Mouse (Mus musculus) kidney, postnatal 4 days (tissue): ENCODE data around the gene Dqx1.

Source experiments
- DNase-seq, 2 experiments: peaks; one replicate each; pipeline ENCODE4 v3.0.0; 2021; ENCODE audit warnings: mixed read lengths in 2 of 2

The Dqx1 gene

GRCm38 (mm10) chr6:83057790-83058189, at the start of gene Dqx1:
Gene Dqx1, plus strand, starts transcription at chr6:83057844.
- peak; percentile 50 to 73 for DNase-seq

DNA sequence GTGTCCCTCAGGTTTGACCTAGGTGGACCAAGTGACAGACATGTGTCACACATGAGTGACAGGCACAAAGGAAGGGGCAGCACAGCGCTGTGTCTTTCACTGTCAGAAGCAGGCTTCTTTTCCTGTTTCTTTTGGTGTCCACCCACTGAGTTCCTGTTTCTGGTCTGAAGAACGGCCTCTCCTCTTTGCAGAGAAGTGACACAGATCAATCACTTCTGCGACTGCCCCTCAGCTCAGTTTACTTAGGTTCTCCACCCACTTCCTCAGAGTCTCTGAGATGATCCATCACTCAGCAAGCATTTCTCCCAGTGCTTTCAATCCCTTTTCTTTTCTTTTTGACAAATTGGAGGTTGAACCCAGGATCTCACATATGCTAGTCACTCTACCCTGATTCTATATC, 49.0 kb upstream of the Dqx1 start:
- no peak for DNase-seq

DNA sequence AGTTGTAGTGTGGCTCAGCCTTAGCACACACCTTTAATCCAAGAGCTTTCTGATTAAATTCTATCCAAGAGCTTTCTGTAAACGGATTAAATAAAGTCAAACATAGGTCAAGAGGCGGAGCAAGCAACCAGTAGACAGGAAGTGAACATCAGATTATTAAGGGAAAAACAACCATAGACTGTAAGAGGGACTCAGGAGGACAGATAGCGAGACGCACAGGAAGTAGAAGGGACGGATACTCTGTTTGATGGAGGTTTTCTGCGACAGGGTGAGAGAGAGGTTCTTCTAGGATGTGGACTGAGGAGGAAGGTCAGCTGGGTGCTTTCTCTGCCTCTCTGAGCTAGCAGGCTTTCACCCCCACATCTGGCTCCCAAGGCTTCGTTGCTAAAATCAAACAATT, 47.6 kb upstream of the Dqx1 start:
- DNase-seq = no peak

- no peak for DNase-seq
Measured at GRCm38 (mm10) chr6:83011255-83011654, 46.4 kb upstream of the Dqx1 start.

GRCm38 (mm10) chr6:83011756-83012155, 45.9 kb upstream of the Dqx1 start:
- no peak for DNase-seq

DNA sequence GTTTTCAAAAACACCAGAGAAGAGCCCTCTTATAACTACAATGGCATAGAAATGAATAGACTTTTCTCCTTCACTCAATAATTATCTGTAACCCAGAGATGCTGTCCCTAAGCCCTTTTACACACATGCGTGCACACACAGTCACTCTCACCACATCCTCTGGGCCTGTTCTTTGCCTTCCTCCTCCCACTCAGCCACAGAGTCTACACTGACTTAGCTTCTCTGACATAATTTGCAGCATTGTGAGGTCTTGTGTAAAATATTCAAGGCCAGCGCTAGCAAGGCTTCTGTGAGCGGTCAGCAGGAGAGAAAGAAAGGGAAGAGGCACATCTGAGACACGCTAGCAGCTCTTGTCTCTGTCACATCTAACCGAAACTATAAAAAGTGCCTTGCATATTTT, 44.2 kb upstream of the Dqx1 start:
- no peak for DNase-seq

DNA sequence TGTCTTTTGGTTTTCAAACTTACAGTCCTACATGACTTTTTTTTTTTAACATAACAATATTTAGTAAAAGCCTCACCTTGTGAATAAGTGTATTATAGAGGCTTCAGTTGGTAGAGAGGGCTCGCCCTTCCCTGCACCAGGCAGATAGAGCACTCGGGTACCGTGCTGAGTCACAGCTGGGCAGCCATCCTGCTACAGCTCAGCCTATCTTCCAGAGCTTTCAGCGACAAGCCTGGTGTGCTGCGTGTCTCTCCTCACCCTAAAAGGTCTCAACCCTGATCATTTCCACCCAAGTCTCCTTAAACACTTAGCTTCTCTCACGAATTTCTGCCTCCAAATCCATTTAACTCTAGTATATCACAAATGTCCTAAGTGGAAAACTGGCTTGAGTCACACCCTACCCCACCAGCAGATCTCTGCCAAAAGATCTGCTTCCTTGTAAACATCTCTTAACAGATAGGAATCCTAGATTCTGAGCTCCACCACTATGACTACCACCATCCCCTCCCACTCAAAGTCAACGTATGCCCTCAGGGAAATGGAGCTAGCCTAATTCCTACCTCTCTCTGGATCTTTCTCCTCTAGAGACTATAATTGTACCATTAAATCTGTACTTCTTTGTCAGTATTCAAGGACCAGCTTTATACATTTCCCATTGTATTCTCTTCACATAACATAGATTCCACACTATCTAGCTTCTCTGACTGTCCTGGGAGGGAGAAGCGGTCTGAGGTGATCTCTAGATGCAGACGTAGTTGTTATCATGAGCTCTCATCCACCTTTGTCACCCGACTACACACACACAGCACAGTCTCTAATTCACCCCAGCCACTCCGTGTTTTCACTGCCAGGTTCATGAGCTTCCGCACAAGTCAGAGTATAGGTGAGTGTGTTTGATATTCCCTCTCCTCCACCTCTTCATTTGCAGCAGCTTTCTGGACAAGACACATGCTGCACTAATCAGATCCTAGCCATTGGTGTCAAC, 42.9 kb upstream of the Dqx1 start:
- DNase-seq = no peak

DNA sequence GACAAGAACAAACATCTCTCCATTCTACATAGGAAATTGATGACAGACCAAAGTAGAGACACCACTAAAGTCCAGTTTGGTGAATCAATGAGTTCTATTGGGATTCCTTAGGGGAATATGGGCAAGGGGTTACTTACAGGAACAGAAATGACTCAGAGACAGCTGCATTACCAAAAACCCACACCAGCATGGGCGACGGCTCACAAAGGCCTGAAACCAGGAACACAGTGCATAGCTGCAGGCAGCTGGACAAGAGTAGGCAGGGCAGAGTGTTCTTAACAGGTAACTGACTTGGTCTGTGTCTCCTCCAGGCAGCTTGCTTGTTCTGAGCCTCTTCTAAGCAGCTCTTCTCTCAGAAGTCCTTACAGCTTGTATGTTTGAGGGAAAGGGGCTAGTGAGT, 41.9 kb upstream of the Dqx1 start:
- DNase-seq = no peak

DNA sequence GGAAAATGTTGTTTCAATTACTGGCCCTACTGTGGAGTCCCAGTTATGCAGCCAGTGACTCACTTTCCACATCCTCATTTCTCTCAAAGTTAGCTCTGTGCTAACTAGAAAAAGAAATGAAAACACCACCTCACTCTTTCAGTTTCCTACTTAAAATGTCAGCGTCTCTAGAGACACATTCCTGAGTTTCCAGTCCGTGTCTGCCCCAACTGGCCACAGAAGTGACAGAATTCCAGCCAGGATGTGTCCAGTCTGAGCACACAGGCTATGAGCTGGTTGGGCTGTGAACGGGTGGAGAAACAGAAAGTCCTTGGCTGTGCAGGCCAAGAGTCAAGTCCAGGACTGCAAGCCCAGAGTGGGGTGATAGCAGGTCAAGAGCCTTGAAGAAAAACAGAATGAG, 40.5 kb upstream of the Dqx1 start:
- DNase-seq = peak; percentile 37 to 64

DNA sequence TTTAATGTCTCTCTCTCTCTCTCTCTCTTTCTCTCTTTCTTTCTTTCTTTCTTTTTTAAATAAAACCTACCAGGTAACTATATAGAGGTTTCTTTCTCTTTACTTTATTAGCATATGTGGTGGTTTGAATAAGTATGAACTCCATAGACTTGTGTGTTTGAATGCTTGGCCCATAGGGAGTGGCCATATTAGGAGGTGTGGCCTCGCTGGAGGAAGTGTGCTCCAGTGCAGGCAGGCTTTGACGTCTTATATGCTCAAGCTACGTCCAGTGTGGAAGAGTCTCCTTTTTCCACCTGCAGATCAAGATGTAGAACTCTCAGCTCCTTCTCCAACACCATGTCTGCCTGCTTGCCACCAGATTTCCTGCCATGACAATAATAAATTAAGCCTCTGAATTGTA, 38.6 kb upstream of the Dqx1 start:
- no peak for DNase-seq

GRCm38 (mm10) chr6:83020121-83020520, 37.5 kb upstream of the Dqx1 start:
- no peak for DNase-seq

- DNase-seq = no peak
Measured at GRCm38 (mm10) chr6:83020836-83021593, 36.6 kb upstream of the Dqx1 start.

- no peak for DNase-seq
Measured at GRCm38 (mm10) chr6:83023008-83023407, 34.6 kb upstream of the Dqx1 start.

- no peak for DNase-seq
Measured at GRCm38 (mm10) chr6:83023786-83024185, 33.9 kb upstream of the Dqx1 start.

DNA sequence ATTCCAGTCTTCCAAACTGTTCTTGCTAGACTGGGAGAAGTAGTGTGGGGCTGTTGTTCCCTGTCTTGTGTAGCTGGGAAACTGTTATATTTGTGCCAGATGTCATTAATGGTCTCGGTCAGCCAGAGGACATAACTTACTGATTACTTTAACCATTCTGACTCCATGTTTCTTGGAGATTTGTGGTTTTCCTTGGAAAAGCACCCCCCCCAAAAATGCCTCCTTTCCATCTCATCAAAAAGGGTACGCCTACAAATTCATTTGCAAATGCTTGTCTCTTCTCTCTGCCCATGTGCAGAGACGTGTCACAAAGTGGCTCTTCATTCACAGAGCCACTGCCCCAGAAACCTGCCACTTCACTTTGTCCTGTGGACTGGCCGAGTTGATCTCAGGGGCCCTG, 33.2 kb upstream of the Dqx1 start:
- no peak for DNase-seq

DNA sequence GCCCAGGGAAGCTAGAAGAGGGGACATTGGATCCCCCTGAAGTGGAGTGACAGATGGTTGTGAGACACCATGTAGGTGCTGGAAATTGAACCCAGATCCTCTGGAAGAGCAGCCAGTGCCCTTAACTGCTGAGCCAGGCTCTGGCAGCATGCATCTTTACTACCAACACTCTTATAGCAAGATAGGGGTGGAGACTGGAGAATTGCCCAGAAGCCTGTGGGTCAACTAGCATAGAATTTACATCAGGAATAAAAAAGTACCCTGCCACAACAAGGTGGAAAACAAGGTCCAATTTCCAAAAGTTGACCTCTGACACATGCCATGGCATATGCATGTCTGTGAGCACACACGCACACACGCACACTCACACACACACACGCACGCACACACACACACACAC, 32.4 kb upstream of the Dqx1 start:
- no peak for DNase-seq

- no peak for DNase-seq
Measured at GRCm38 (mm10) chr6:83027293-83027692, 30.4 kb upstream of the Dqx1 start.

GRCm38 (mm10) chr6:83027706-83028105, 29.9 kb upstream of the Dqx1 start:
- no peak for DNase-seq

DNA sequence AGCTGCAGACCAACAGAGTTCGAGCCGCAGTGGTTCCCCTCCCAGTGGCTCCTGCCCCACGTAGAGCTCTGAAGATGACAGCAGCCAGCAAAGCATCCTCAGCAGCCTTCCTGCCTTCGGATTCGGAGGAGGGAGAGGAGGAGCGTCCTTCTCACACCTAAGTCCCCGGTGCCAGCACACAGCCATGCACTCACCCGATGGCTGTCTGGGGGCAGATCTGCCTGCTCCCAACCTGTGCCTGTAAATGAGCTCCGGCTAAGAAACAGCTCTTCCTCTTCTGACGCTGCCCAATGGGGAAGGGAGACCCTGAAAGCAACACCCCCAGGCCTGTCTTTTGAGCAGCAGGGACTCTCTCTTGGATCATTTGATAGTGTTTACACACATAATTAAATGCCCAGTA, 27.9 kb upstream of the Dqx1 start:
- no peak for DNase-seq

GRCm38 (mm10) chr6:83031111-83031510, 26.5 kb upstream of the Dqx1 start:
- DNase-seq = no peak

DNA sequence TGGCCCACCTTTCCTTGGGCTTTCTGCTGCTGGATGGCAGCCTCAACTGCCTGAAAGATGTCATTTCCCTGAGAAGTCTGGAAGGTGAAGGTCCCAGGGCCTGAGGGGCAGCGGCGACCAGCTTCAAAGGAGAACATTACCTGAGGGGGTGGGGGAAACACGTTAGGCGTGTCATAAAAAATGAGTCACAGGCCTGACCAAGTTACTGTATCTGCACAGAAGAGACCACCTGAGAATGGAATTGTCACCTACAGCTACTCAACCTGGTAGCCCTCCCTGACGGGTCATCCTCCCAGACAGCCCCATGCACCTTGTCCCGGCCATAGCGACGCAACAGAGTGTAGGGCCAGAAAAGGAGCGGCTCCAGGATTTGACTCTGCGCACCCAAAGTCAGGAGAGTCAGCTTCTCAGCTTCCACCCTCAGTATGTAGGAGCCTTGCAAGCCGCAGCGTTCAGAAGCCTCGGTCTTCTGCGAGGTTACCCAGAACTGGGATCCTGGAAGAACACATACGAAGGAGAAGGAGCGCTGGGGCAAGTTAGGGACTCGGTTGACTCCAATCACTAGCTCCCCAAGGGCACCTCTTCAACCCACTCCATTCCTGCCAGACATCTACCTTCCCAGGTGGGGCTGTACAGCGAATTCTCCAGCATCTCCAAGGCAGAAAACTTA, 25.6 kb upstream of the Dqx1 start:
- DNase-seq = no peak

DNA sequence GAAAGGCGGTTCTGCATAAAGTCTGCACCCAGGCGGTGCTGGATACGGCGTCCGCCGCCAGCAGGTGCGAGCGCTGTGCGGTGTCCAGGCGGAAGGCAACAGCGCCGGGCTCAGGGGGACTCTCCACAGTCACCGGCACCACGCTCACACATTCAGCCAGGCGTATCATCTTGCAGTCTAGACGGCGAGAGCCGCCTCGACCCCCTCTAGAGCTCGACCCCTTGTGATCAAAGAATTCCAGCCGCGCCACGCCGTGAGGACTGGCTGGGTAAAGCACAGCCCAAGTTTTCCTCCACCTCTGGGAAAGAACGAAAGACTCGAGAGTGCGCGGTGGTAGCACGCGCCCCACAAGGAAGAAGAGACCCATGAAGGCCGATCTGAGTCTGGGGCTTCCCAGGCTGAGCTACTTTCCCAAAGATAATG, 24.9 kb upstream of the Dqx1 start:
- peak; percentile 64 to 76 for DNase-seq
